18 mouse cellular contexts compared by ENCODE assay signal in the genomic region with DNA sequence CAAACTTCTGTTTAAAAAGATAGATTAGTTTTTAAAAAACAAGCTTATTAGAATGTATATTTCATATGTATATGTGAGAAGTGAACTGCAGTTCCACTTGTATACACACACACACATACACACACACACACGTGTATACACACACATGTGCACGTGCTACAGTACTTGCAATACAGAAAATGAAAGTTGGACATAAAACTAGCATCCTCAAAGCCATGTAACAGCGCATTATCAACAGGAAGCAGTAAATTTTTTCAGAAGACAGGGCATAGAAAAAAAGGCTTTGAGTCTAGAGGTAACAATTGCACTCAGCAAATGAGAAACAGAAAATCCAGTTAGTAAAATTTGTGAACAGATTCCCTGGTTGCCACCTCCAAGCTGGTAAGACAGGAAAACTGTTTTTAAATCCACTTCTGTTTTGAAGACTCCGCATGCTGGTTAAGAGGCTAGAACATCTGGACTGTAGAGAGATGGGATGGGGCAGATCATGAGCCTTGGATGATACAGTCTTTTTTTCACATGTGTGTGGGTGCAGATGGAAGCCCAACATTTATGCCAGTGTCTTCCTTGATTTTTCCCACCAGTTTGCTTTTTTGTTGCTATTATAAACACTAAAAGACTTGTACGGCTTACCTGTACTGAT. TPM values are rescaled to one million over a fixed set of nuclear protein-coding genes. Genes with fewer than 3 reads are reported as not detected.
DNase-seq lines count a peak whose midpoint lies in the region; ATAC-seq lines count a peak whose summit lies in the region.
"Had no signal": no experiment of that assay in that cellular context is flagged by ENCODE, and none has a peak within 500 bp of the region (broad histone marks: within the 10 kb centered on the region; RNA-seq: fewer than 3 reads in every experiment).

No protein-coding gene starts in this region.

- peak; percentile 63 for DNase-seq in kidney, adult 9 months
- DNase-seq in thymus, postnatal 0 days (ENCODE audit: low spot score): peak; percentile 46
- DNase-seq in thymus, postnatal 10 days (ENCODE audit: low spot score in 2 of 2): no peak
- DNase-seq in ovary, postnatal 36 days (ENCODE audit: low spot score): no peak
- DNase-seq in urinary bladder, postnatal 10 days (ENCODE audit: low spot score): no peak
- DNase-seq: cerebellum, postnatal 10 days; layer of hippocampus, postnatal 36 days; lung, embryonic 14.5 days; lung, postnatal 4 days; thymus, postnatal 14 days had no signal

- H3K36me3 ChIP-seq in kidney, embryonic 14.5 days (ENCODE audit: control insufficient read depth, insufficient read depth, low read length): no peaks in the 10 kb centered on the region
- H3K36me3 ChIP-seq: heart, embryonic 12.5 days; hindbrain, embryonic 12.5 days; liver, embryonic 12.5 days; midbrain, embryonic 15.5 days had no signal

- 83% methylated on average over 5 of the region's 5 CpGs for WGBS in kidney, embryonic 14.5 days

- no peak overlapping the region for H3K4me3 ChIP-seq in kidney, embryonic 14.5 days (ENCODE audit: low read length)
- H3K4me3 ChIP-seq: heart, embryonic 12.5 days; hindbrain, embryonic 12.5 days; liver, embryonic 12.5 days; midbrain, embryonic 15.5 days had no signal

- H3K4me1 ChIP-seq in kidney, embryonic 14.5 days (ENCODE audit: control insufficient read depth, insufficient read depth, low read length): no peaks in the 10 kb centered on the region
- H3K4me1 ChIP-seq: hindbrain, embryonic 12.5 days; midbrain, embryonic 15.5 days had no signal

- no peak overlapping the region for H3K4me2 ChIP-seq in kidney, embryonic 14.5 days (replicated peaks; ENCODE audit: low read depth, low read length)
- H3K4me2 ChIP-seq: heart, embryonic 12.5 days; hindbrain, embryonic 12.5 days; liver, embryonic 12.5 days; lung, embryonic 14.5 days; midbrain, embryonic 15.5 days had no signal

- no peak overlapping the region for H3K27ac ChIP-seq in kidney, embryonic 14.5 days (ENCODE audit: low read depth, low read length)
- H3K27ac ChIP-seq: hindbrain, embryonic 12.5 days; liver, embryonic 12.5 days; midbrain, embryonic 15.5 days had no signal

- H3K9ac ChIP-seq in kidney, embryonic 14.5 days (ENCODE audit: low read depth, low read length): no peak overlapping the region
- H3K9ac ChIP-seq: heart, embryonic 12.5 days; hindbrain, embryonic 12.5 days; liver, embryonic 12.5 days; lung, embryonic 14.5 days; midbrain, embryonic 15.5 days had no signal

- H3K27me3 ChIP-seq in kidney, embryonic 14.5 days (ENCODE audit: control insufficient read depth, insufficient read depth, low read length): no peaks in the 10 kb centered on the region
- H3K27me3 ChIP-seq: heart, embryonic 12.5 days; hindbrain, embryonic 12.5 days; liver, embryonic 12.5 days; midbrain, embryonic 15.5 days had no signal

- ATAC-seq in kidney, embryonic 14.5 days (ENCODE audit: low FRiP score, low TSS enrichment): no peak
- ATAC-seq in hematopoietic stem cell, adult 5-6 weeks (replicated peaks in 1 of 2; ENCODE audit: insufficient read depth in 1 of 2, low FRiP score in 2 of 2, low TSS enrichment in 1 of 2, low read depth in 1 of 2, poor library complexity in 2 of 2, severe bottlenecking in 2 of 2): 0 out of 4 replicates have a peak, but pooled peaks have one; percentile 40 to 42
- ATAC-seq: forebrain, embryonic 14.5 days; intestine, embryonic 16.5 days; liver, embryonic 12.5 days; midbrain, embryonic 15.5 days had no signal

- no peaks in the 10 kb centered on the region for H3K9me3 ChIP-seq in kidney, embryonic 14.5 days (ENCODE audit: control insufficient read depth, low read length)
- H3K9me3 ChIP-seq: heart, embryonic 12.5 days; hindbrain, embryonic 12.5 days; liver, embryonic 12.5 days; midbrain, embryonic 15.5 days had no signal

RNA-seq across cellular contexts. Expression of a gene that starts 9.4 kb away (rescaled TPM):
- polyA plus RNA-seq in kidney, embryonic 14.5 days (2014; fragmentation: Nextera tagmentation; extraction: Ambion mirVana): 28.8 and 40.5 TPM in 2 replicates
- 60.2 and 73.8 TPM in 2 replicates for polyA plus RNA-seq in thymus, postnatal 0 days (2015; fragmentation: Nextera tagmentation; extraction: Ambion mirVana)
- 108 and 111 TPM in 2 replicates for total RNA-seq in hematopoietic stem cell, adult 5-6 weeks (2017)

Comparison
In these comparisons a context has a peak if more than half of its experiments do, and no peak if none do; other contexts are left out.
1. DNase-seq: peak in kidney, adult 9 months (single experiment) and thymus, postnatal 0 days (single experiment); none in thymus, postnatal 10 days (0 of 2), ovary, postnatal 36 days (single experiment) and urinary bladder, postnatal 10 days (single experiment).